Mouse (Mus musculus) bone marrow, adult 2 months (tissue): ENCODE data around the gene Slc38a7.

Source experiments
- CTCF ChIP-seq: fragments of 200-500 bp; IDR thresholded peaks from 2 replicates; pipeline ENCODE4 v1.5.1; 2011; ENCODE audit warnings: low read length, control low read depth; ENCODE audit not compliant: control insufficient read depth, insufficient read depth
- POLR2A ChIP-seq: fragments of 200-500 bp; IDR thresholded peaks from 2 replicates; pipeline ENCODE4 v1.6.1; 2011; ENCODE audit warnings: low read depth, mild to moderate bottlenecking, control low read depth, low read length, borderline replicate concordance; ENCODE audit not compliant: control insufficient read depth

DNA sequence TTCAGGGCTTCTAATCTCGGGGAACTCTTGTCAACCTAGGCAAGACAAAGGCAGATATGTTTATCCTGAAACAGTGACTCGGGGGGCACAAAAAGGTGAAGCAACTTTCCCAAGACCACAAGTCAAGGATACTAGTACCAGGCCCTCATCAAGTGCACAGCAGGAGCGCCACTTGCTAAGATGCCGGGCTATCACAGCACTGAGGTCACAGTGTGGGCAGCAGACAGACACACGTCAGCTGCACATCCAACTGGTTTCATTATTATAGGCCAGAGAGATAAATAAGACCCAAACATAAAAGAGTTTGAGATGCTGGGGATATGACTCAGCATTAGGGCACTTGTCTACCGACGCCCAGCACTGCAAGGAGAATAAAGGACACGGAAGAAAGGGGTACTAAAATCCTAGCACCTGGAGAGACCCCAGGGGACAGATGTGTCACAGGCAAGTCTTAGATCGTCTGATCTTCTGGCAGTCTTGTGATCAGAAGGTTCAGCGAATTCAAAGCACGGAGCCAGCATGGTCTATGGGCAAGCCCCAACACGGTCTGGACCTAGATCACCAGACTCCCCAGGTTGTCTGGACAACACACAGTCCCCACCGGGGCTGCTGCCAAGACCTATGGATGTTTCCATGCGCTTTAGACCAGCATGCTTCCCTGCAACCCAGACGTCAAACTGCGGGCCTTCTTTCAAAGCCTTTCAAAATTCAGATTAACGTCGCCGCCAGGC, 4.4 kb downstream of the Slc38a7 start:
- TF ChIP-seq POLR2A (no peak), CTCF (no peak)
